Mouse (Mus musculus): Measurements from ENCODE around the gene Cacna2d2. TPM values are rescaled to one million over a fixed set of nuclear protein-coding genes. Genes with fewer than 3 reads are reported as not detected.

Cacna2d2 gene
- polyA plus RNA-seq, 1 experiment from 2014 or later = not detected

DNA sequence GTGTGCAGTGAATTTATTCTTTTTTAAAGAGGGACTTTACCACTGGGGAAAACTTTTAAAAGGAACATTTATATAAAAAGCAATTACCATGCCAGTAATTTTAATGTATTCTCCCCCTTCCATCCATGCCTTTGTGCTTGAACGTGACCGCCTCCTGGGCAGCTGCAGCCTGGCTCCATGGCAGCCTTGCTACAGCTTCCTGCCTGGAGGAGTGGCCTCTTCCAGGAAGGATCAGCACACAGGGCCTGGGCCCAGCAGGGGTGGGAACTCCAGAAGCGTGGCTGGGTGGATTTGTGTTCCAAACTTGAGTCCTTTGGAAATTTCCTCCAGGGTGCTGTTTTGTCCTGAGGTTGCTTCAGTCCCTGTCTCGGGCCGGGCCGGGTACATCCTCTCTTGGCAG lies 35.9 kb downstream of the Cacna2d2 start:
- ATAC-seq (ENCODE audit: low read depth) (no peak), DNase-seq (no peak)
- Histone ChIP-seq H3K4me3 (replicated peaks) (no peak overlapping the region), H3K27ac (no peak overlapping the region), H3K36me3 (no peaks in the 10 kb centered on the region), H3K9ac (no peak overlapping the region), H3K4me1 (replicated peaks) (no peaks in the 10 kb centered on the region), H3K9me3 (replicated peaks) (no peaks in the 10 kb centered on the region), H3K4me2 (no peak overlapping the region), H3K27me3 (peaks cover 17% of the 10 kb centered on the region)
- WGBS (ENCODE audit: insufficient replicate concordance) = 44% methylated on average over 6 of the region's 6 CpGs

DNA sequence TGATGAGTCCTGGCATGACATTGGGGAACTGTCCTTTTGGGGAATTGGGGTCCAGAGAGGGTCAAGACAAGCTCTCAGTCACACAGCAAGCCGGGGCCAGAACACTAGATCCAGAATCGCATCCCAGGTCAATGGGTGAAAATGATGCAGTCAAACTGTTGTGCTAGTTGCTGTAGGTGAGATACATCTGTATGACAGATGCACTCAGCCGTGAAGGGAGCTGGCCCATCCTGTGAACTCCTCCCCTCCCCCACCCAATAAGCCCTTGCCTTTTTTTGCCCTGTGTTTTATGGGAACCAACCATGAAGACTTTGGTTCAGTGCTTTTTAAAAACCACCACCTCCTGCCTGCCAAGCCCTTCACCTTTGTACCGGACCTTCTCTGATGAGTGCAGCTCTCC lies 43.5 kb downstream of the Cacna2d2 start:
- H3K9ac ChIP-seq = no peak overlapping the region
- no peak overlapping the region for H3K27ac ChIP-seq
- 63% methylated on average over 4 of the region's 4 CpGs for WGBS (ENCODE audit: insufficient replicate concordance)
- no peaks in the 10 kb centered on the region for H3K9me3 ChIP-seq (replicated peaks)
- H3K4me3 ChIP-seq (replicated peaks) = no peak overlapping the region
- H3K4me1 ChIP-seq (replicated peaks) = no peaks in the 10 kb centered on the region
- peaks cover 8% of the 10 kb centered on the region for H3K27me3 ChIP-seq
- H3K36me3 ChIP-seq = no peaks in the 10 kb centered on the region
- H3K4me2 ChIP-seq = no peak overlapping the region
- no peak for DNase-seq
- ATAC-seq (ENCODE audit: low read depth) = no peak

DNA sequence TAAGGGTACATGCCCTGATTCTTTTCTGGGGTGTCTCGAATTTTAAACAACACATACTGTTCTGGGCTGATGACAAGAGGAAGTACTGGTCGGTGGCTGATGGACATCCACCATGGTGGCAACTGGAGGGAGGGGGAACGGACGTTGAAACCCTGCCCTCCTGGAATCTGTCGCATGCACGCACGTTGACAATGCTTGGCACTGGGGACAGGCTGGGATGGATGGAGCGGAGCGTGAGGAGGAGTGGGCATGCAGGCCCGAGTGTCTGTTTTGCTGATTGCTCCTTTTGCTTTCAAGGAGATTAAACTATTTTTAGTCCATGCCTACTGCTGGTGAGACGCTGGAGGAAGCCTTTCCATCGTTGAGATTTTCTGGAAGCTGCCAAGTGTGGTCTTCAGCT lies 43.9 kb downstream of the Cacna2d2 start:
- DNase-seq (no peak), ATAC-seq (ENCODE audit: low read depth) (no peak)
- no peaks in the 10 kb centered on the region for H3K4me1 ChIP-seq (replicated peaks)
- H3K9ac ChIP-seq = no peak overlapping the region
- peaks cover 10% of the 10 kb centered on the region; the same call in 1 of the 2 replicates for H3K27me3 ChIP-seq
- 58% methylated on average over 12 of the region's 12 CpGs for WGBS (ENCODE audit: insufficient replicate concordance)
- H3K27ac ChIP-seq = no peak overlapping the region
- no peak overlapping the region for H3K4me3 ChIP-seq (replicated peaks)
- no peaks in the 10 kb centered on the region for H3K9me3 ChIP-seq (replicated peaks)
- no peaks in the 10 kb centered on the region for H3K36me3 ChIP-seq
- H3K4me2 ChIP-seq = no peak overlapping the region

DNA sequence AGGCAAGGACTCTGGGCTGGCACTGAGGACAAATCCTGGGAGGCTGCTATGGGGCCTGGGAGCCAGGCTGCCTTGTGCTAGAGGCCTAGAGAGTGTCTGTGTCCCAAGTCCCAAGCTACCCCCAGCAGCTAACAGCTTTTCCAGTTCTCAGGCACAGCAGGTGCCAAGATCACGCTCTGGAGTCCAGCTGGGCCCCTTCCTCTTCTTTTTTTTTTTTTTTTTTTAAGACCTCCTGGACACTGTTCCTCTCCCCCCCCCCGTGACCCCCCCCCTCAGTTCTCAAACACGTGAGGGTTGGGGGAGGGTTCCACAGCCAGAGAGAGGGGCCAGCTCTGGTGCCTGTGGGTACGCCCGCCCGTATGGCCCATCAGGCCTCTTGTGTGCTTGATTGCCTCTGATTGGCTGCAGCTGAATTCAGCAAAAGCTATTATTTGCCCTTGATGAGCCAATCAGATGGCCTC lies 45.6 kb downstream of the Cacna2d2 start:
- Histone ChIP-seq H3K27me3 (peaks cover 25% of the 10 kb centered on the region), H3K9me3 (replicated peaks) (no peaks in the 10 kb centered on the region), H3K27ac (no peak overlapping the region), H3K4me3 (replicated peaks) (no peak overlapping the region), H3K4me2 (no peak overlapping the region), H3K36me3 (no peaks in the 10 kb centered on the region), H3K4me1 (replicated peaks) (peaks cover 5% of the 10 kb centered on the region; the same call in 1 of the 2 replicates), H3K9ac (no peak overlapping the region)
- DNase-seq (no peak), ATAC-seq (ENCODE audit: low read depth) (no peak)
- 49% methylated on average over 4 of the region's 6 CpGs for WGBS (ENCODE audit: insufficient replicate concordance)

DNA sequence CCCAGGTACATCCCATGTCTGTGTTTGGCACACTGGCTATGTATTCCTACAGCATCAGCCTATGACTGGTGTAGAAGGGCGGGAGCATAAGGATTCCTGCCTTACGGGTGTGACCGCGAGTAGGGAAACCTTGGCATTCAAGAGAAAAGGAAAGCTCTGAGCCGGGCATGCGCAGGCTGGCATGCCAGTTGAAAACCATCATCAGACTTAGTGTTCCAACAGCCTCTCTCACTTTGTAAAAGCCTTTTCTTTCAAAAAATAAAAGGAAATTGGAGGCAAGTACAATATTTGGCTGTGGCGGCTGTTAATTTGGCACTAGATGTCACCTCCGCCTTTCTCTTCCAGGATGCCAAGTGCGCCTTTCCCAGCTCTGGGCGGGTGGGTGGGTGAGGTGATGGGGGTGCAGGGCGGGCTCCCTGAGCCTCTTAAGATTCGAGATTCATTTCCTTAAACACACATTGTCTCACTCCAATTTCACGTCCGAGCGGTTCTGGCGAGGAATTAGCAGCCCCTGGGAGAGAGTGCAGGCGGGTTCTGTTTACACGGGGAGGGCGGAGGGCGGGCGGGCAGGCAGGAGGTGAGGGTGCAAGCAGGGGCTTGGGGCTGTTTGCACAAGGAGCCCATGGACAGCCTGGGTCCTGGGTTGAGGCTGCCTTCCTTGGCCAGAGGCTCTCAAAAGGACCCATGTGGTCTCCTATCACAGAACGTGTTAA lies 49.5 kb downstream of the Cacna2d2 start:
- no peak for ATAC-seq (ENCODE audit: low read depth)
- H3K9me3 ChIP-seq (replicated peaks) = no peaks in the 10 kb centered on the region
- no peaks in the 10 kb centered on the region for H3K36me3 ChIP-seq
- H3K27ac ChIP-seq = no peak overlapping the region
- H3K4me3 ChIP-seq (replicated peaks) = no peak overlapping the region
- H3K9ac ChIP-seq = no peak overlapping the region
- 51% methylated on average over 22 of the region's 22 CpGs for WGBS (ENCODE audit: insufficient replicate concordance)
- H3K27me3 ChIP-seq = peaks cover 42% of the 10 kb centered on the region
- peaks cover 10% of the 10 kb centered on the region for H3K4me1 ChIP-seq (replicated peaks)
- DNase-seq = no peak
- no peak overlapping the region for H3K4me2 ChIP-seq

DNA sequence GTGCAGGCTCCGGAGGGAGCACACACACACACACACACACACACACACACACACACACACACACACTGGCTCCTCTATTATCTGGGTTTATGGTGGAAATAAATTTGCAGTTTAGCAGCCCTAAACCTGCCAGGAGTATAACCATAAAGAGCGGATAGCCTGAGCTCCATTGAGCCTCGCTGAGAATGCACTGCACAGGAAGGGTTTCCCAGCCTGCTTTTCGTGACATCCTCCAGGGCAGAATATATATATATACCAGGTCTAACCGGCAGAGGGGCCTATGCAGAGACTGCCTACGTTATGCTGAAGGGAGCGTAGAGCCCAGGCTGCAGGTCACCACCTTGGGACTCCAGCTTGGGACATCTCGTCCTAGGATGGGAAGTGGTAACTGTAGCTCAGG lies 52.0 kb downstream of the Cacna2d2 start:
- peak; percentile 10; the same call in 1 of the 2 replicates for ATAC-seq (ENCODE audit: low read depth)
- WGBS (ENCODE audit: insufficient replicate concordance) = 57% methylated on average over 8 of the region's 8 CpGs
- no peaks in the 10 kb centered on the region for H3K36me3 ChIP-seq
- H3K4me1 ChIP-seq (replicated peaks) = peaks cover 10% of the 10 kb centered on the region
- H3K4me2 ChIP-seq = no peak overlapping the region
- peaks cover 54% of the 10 kb centered on the region for H3K27me3 ChIP-seq
- no peak overlapping the region for H3K9ac ChIP-seq
- no peak overlapping the region for H3K4me3 ChIP-seq (replicated peaks)
- DNase-seq = no peak
- H3K27ac ChIP-seq = no peak overlapping the region
- no peaks in the 10 kb centered on the region for H3K9me3 ChIP-seq (replicated peaks)

DNA sequence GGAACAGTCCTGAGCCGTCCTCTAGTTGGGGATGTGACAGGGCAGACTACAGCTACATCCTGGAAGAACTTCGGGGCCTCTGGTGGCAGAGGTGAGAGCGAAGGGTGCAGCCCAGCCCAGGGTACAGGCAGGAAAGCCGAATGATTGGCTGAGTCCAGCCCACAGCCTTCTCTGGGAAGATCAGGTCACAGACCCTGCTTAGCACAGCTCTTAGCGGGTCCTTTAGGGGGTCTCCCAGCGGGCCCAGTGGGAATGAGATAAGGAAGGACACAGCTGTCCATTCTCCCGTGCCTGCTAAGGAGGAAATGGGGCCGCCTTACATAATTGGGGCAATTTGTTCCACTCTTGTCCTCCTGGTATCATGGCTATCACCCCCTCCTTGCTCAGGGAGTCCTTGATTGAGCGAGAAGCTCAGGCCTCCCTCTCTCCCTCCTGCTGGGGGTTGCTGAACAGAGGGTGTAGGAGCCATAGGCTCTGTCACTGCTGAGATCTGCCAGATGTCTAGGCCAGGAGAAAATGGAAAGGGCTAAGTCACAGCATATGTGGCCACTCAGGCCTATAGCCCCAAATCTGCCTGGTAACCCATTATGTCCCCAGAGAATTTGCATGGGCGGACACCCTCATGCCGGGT lies 52.6 kb downstream of the Cacna2d2 start:
- Histone ChIP-seq H3K4me2 (no peak overlapping the region), H3K4me1 (replicated peaks) (peaks cover 10% of the 10 kb centered on the region), H3K9ac (no peak overlapping the region), H3K27ac (no peak overlapping the region), H3K27me3 (peaks cover 58% of the 10 kb centered on the region), H3K9me3 (replicated peaks) (no peaks in the 10 kb centered on the region), H3K36me3 (no peaks in the 10 kb centered on the region), H3K4me3 (replicated peaks) (no peak overlapping the region)
- WGBS (ENCODE audit: insufficient replicate concordance) = 55% methylated on average over 11 of the region's 11 CpGs
- ATAC-seq (ENCODE audit: low read depth) = peak; percentile 20; the same call in 1 of the 2 replicates
- no peak for DNase-seq

DNA sequence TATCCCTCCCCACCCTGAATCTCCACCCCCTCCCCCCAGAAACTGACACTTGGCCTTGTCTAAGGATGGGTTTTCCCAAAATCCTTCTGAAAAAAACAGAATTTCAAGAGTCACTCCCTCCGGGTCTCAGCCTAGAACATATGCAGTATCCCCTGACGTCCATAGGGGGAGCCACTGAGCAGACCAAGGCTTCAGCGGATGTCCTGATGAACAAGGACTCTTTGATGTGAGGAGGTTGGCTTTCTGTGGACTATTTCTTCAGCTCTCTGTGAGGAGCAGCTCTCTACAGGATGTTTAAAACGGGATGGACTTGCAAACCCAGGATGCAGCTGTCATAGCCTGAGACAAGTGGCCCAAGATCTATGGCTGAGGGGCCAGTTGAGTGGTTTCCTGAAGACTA lies 53.1 kb downstream of the Cacna2d2 start:
- peaks cover 63% of the 10 kb centered on the region for H3K27me3 ChIP-seq
- WGBS (ENCODE audit: insufficient replicate concordance) = 19% methylated on average over 4 of the region's 4 CpGs
- no peak overlapping the region for H3K4me2 ChIP-seq
- no peak for ATAC-seq (ENCODE audit: low read depth)
- H3K27ac ChIP-seq = no peak overlapping the region
- H3K36me3 ChIP-seq = no peaks in the 10 kb centered on the region
- H3K9me3 ChIP-seq (replicated peaks) = no peaks in the 10 kb centered on the region
- no peak overlapping the region for H3K4me3 ChIP-seq (replicated peaks)
- DNase-seq = no peak
- H3K9ac ChIP-seq = no peak overlapping the region
- peaks cover 10% of the 10 kb centered on the region for H3K4me1 ChIP-seq (replicated peaks)

DNA sequence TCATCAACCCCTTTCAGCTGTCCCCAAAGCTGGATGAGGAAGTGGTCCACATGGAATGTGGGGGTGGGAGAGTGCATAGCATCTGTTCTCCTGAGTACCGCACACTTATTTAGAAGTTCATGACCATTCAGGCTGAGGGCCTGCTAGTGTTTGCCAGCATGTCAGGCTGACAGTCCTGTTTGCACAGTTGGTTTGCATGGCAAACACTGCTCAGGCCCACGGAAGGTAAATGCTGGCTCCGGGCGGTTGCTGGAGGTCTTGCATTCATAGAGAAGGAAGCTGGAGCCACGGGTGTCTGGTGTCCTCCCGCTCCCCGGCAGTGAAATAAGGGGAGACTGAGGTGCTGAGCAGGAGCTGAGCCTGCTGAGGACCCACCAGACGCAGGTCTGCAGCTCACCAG lies 53.7 kb downstream of the Cacna2d2 start:
- Histone ChIP-seq H3K36me3 (no peaks in the 10 kb centered on the region), H3K9ac (no peak overlapping the region), H3K4me3 (replicated peaks) (no peak overlapping the region), H3K4me1 (replicated peaks) (peaks cover 10% of the 10 kb centered on the region), H3K27ac (no peak overlapping the region), H3K4me2 (no peak overlapping the region), H3K9me3 (replicated peaks) (no peaks in the 10 kb centered on the region), H3K27me3 (peaks cover 58% of the 10 kb centered on the region)
- no peak for DNase-seq
- WGBS (ENCODE audit: insufficient replicate concordance) = 60% methylated on average over 8 of the region's 8 CpGs
- ATAC-seq (ENCODE audit: low read depth) = no peak

DNA sequence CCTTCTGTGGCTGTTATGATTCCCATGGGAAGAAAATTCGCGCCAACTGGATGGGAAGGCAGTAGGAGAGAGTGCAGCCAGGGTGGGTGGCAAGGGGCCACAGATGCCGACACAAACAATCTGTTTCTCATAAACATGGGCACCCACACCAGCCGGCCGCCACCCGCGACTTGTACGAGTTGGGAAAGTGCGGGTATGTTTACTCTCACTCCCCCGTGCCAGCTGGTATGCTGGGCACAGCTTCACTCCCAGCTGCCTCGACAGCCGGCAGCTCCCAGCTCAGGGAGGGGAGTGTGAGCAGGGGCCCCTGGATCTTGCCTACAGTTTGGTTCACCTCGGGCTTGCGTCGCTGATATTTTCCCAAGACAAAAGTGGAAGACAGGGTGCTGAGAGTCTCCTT lies 57.3 kb downstream of the Cacna2d2 start:
- DNase-seq = no peak
- ATAC-seq (ENCODE audit: low read depth) = no peak

DNA sequence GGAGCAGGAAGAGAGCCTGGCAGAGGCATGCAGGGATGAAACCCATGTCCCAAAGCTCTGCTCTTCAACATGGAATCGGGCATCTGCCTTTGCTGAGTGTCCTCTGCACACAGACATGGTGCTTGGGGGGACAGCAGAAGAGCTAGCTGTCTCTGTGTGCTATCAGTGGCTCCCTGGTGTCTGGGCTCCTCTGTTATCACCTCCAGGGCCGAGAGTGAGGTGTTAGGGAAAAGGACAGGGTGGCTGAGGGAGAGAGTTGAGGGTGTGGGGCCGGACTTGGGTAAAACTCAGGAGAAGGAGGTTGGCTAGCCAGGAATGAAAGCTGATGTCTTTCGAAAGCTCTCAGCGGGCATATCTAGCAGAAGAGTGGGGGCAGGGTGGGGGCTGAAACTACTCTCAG lies 63.5 kb downstream of the Cacna2d2 start:
- Histone ChIP-seq H3K4me2 (peak overlapping the region; percentile 35), H3K4me3 (replicated peaks) (no peak overlapping the region), H3K9ac (peak overlapping the region; percentile 41), H3K9me3 (replicated peaks) (no peaks in the 10 kb centered on the region), H3K27ac (peak overlapping the region; percentile 29; the same call in 1 of the 2 replicates), H3K4me1 (replicated peaks) (peaks cover 34% of the 10 kb centered on the region), H3K36me3 (no peaks in the 10 kb centered on the region), H3K27me3 (peaks cover 50% of the 10 kb centered on the region)
- peak; percentile 90 for ATAC-seq (ENCODE audit: low read depth)
- WGBS (ENCODE audit: insufficient replicate concordance) = 14% methylated on average over 5 of the region's 5 CpGs
- DNase-seq = peak; percentile 63

More for the DNA sequence above, 57.3 kb downstream of the Cacna2d2 start:
- Histone ChIP-seq H3K36me3 (no peaks in the 10 kb centered on the region), H3K4me2 (no peak overlapping the region), H3K27me3 (peaks cover 40% of the 10 kb centered on the region), H3K9ac (no peak overlapping the region), H3K4me1 (replicated peaks) (no peaks in the 10 kb centered on the region), H3K9me3 (replicated peaks) (no peaks in the 10 kb centered on the region), H3K4me3 (replicated peaks) (no peak overlapping the region), H3K27ac (no peak overlapping the region)
- 57% methylated on average over 15 of the region's 15 CpGs for WGBS (ENCODE audit: insufficient replicate concordance)

Measured in liver, embryonic 13.5 days (tissue).